Mouse (Mus musculus) lung, postnatal 0 days (tissue): Measurements from ENCODE around the gene Qprt.

Source experiments
- CTCF ChIP-seq: IDR thresholded peaks from 2 replicates; pipeline ENCODE4 v1.5.1; 2016; ENCODE audit warnings: antibody characterized with exemption, mild to moderate bottlenecking
- EP300 ChIP-seq: IDR thresholded peaks from 2 replicates; pipeline ENCODE4 v1.6.1; 2016; ENCODE audit warnings: antibody characterized with exemption, mild to moderate bottlenecking, control low read depth

DNA sequence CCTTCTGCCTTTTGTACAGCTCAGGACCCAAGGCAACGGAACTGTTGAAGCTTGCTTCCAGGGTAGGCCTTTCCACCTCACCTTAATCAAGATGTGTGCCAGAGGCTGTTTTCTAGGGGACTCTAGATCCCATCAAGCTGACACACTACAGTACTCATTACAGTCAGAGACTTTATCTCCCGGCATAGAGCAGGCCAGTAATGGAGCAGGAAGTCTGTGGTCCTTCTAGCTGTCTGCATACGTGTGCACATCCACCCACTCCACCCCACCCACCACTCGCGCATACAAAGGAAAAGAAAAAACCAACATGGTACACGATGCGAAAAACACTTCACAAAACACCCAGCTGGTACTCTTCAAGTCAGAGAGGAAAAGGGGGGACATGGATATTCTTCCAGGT lies 22.4 kb upstream of the Qprt start:
- TF ChIP-seq CTCF (no peak), EP300 (no peak)
